Mouse (Mus musculus) spleen, adult 2 months (tissue): ENCODE measurements around the gene Zfp791.

ENCODE experiments used
- CTCF ChIP-seq: fragments of 200-500 bp; IDR thresholded peaks from 2 replicates; pipeline ENCODE4 v1.5.1; 2011; ENCODE audit warnings: mild to moderate bottlenecking, inconsistent platforms; ENCODE audit not compliant: insufficient read depth, insufficient read length, insufficient replicate concordance; ENCODE audit errors: extremely low read depth
- POLR2A ChIP-seq: fragments of 200-500 bp; IDR thresholded peaks from 2 replicates; pipeline ENCODE4 v1.6.1; 2011; ENCODE audit warnings: low read depth, low read length, inconsistent platforms

DNA sequence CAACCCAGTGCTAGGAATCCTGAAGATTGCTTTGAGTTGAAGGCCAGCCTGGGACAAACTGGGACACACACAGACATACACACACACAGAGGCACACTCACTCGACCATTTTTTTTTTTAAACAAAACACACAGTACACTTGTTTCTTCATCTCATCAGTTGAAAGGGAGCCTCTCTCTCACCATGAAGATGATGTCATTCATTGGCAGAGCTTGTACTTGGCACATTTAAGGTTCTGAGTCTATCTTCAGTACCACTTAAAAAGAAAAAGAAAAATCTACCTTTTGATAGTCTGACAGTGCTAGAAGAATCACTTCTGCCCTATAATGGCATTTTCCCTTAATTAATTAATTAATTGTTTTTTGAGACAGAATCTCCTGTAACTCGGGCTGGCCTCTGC lies 34.1 kb downstream of the Zfp791 start:
- TF ChIP-seq POLR2A (no peak), CTCF (no peak)
